Mouse (Mus musculus) gastrocnemius, adult 2 months (tissue): ENCODE data around the gene Prcp. TPM values are rescaled to one million over a fixed set of nuclear protein-coding genes. Genes with fewer than 3 reads are reported as not detected.

ENCODE experiments used
- DNase-seq: peaks from one replicate; pipeline ENCODE4 v3.0.0; 2022
- H3K27ac ChIP-seq: fragments of 200-600 bp; 2 replicates; pipeline ENCODE4 v1.8.1; 2022; ENCODE audit warnings: mild to moderate bottlenecking
- H3K4me3 ChIP-seq: fragments of 200-600 bp; 2 replicates; pipeline ENCODE4 v1.8.1; 2022; ENCODE audit warnings: mild to moderate bottlenecking, moderate library complexity
- CTCF ChIP-seq: fragments of 200-600 bp; IDR thresholded peaks from 2 replicates; pipeline ENCODE4 v1.8.1; 2022; ENCODE audit warnings: antibody characterized with exemption, mild to moderate bottlenecking, moderate library complexity
- intact Hi-C: fragments of 180-260 bp; cut with DNase I; formaldehyde crosslinking; loops from one replicate; pipeline ENCODE4 v1.15.1; 2025
- long read RNA-seq, 2 experiments: library from polyadenylated mRNA; stranded (forward); transcript quantifications; one replicate each; pipeline ENCODE4 v2.0.0; 2021
- total RNA-seq, 2 experiments: library from RNA; stranded (reverse); gene quantifications; 2 replicates each; pipeline ENCODE4 v1.2.3; 2021

Gene Prcp
- total RNA-seq, result 1 to 10 TPM; 2.9 to 3.5 TPM
- long read RNA-seq, experiment 1, transcript Prcp-201 (9 exons, 2,967 nt), result major isoform, 6 of 7 reads
- long read RNA-seq, experiment 1, partial matches to known transcripts, result 1 of 7 reads
- long read RNA-seq, experiment 1, other reads (novel, unspliced or antisense), result 0 of 7 reads
- long read RNA-seq, experiment 2, partial matches to known transcripts, result 0 of 3 reads
- long read RNA-seq, experiment 2, other reads (novel, unspliced or antisense), result 0 of 3 reads

DNA sequence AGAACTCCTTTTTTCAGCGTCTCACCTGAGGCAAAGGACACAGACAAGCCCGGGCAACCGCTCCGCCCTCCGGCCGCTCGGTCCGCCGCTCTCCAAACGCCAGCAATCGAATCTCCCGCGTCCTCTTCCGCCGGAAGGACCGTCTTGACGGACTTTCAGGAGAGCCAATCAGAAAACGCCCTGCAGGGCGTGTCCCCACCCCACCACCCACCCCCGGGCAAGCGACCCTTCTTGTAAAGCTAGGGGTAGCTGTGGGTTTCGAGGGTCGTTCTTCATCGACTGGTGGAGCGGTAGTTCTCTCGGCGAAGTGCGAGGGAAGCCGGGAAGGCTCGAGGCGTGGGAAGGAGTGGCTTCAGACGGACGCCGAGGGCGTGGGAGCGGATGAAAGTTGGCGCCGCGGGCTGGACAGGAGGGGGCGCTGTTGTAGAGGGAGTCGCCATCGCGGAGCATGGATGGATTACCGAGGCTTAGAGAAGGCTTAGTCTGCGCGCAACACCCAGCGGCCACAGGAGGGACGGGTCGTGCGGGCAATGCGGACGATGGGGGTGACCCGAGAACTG, at the start of gene Prcp, which contains the start of gene Ddias:
Prcp (plus strand) TSS at position 355 of the 560 bp plus-strand sequence.
Ddias (minus strand) TSS at position 132 of the 560 bp plus-strand sequence.
- TF ChIP-seq CTCF, result peak; percentile 99
- H3K4me3 ChIP-seq, result peak within 1 kb of the TSS; percentile 89
- peak; percentile 95 for DNase-seq
- peak within 1 kb of the TSS; percentile 97 for H3K27ac ChIP-seq
- intact Hi-C loops, result loop anchor here (5.0 kb wide), 4 partner anchors 88 to 312 kb away; partner anchors contain the start of genes Ccdc90b and Rab30

DNA sequence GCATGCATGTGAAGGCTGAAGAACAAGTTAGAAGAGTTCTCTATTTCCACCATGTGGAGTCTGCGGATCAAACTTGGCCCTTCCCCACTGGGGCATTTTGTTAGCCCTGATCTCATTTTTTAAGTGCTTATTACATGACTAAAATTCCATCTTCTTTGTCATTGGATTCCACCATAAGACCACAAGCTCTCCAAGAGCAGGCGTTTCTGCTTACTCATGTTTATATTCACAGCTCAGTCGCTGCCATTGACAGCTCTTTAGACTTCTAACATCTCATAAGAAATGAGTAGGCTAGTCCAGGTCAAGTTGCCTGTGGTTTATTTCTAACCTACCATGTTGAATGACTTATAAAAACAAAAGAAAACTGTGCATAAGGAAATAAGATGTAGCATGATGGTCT, 48.0 kb upstream of the Prcp start:
- Histone ChIP-seq H3K4me3 (no peak overlapping the region), H3K27ac (no peak overlapping the region)
- TF ChIP-seq CTCF, result no peak
- intact Hi-C loops, result loop anchor here (5.0 kb wide), 2 partner anchors 159 to 189 kb away; partner anchors contain the start of genes Ankrd42 and Pcf11
- DNase-seq, result no peak

DNA sequence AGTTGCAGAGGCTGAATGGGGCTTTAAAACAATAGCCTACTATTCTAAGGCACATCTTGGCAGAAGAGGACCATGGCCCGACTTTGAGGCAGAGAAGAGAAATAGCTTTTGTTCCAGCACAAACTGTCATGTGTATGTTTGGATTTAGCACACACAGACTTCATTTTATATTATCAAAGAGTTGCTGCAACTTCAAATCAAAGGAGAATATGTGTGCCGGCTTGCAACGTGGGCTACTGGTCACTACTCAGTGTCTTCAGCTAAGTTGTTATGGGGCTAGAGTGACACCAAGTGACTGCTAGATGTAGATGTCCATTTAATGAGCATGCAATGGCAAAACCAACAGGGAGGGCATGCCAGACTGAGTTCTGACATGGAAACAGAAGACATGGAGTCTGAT, 46.3 kb upstream of the Prcp start:
- Histone ChIP-seq H3K4me3 (no peak overlapping the region), H3K27ac (no peak overlapping the region)
- intact Hi-C loops, result loop anchor here (2.0 to 5.0 kb wide), 3 partner anchors 87 to 191 kb away; partner anchors contain the start of genes Ankrd42, Pcf11 and Rab30
- TF ChIP-seq CTCF, result peak; percentile 68
- DNase-seq, result peak; percentile 30

DNA sequence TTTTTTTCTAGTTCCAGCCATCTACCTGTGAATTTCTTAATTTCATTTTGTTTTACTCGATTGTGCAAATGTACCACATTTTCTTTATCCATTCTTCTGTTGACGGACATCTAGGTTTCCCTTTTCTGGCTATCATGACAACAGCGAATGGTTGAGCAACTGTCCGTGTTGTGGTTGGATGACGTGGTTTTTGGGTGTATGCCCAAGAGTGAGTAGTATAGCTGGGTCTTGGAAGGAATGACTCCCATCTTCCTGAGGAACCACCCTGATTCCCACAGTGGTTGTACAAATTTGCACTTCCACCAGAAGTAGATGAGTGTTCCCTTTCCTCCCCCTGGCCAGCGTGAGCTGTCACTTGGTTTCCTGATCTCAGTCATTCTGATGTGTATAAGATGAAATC, 41.9 kb upstream of the Prcp start:
- intact Hi-C loops, result no loop called here
- no peak for DNase-seq
- no peak for TF ChIP-seq CTCF
- H3K27ac ChIP-seq, result no peak overlapping the region
- no peak overlapping the region for H3K4me3 ChIP-seq

DNA sequence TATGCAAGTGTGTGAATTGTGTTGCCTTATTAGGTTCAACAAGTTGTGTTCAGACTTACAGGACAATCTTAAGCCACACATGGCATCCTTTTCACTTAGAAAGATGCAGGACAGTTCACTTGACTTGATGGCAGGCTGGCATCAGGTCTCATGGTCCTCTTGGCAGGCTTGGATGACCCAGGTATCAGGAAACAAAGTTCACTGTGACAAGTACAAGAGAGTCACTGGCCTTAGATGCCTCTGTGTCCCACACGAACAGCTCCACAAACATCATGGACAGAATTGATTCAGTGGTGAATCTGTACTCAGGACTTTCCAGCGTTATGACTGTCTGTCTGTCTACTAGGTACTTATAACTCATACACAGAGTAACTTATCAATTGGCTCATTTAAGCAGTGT, 39.9 kb upstream of the Prcp start:
- no peak for TF ChIP-seq CTCF
- no peak for DNase-seq
- Histone ChIP-seq H3K4me3 (no peak overlapping the region), H3K27ac (no peak overlapping the region)
- intact Hi-C loops, result no loop called here

DNA sequence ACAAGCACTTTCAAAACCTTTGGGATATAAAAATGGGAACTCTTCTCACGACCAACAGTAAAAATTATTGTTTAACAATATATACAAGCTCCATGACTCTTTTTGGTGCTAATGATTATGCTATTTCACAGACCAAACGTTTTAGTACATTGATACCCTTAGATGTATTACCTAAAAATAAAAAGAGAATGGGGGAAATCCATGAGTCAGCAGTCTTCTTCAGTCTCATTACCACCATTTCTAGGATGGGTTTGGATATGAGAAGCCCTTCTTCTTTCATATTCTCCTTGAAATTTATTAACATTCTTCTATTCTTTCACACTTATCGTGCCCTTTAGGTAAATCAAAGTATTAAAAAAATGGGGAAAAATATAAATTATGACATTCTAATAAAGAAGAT, 37.8 kb upstream of the Prcp start:
- Histone ChIP-seq H3K27ac (no peak overlapping the region), H3K4me3 (no peak overlapping the region)
- no peak for DNase-seq
- TF ChIP-seq CTCF, result no peak
- intact Hi-C loops, result no loop called here

DNA sequence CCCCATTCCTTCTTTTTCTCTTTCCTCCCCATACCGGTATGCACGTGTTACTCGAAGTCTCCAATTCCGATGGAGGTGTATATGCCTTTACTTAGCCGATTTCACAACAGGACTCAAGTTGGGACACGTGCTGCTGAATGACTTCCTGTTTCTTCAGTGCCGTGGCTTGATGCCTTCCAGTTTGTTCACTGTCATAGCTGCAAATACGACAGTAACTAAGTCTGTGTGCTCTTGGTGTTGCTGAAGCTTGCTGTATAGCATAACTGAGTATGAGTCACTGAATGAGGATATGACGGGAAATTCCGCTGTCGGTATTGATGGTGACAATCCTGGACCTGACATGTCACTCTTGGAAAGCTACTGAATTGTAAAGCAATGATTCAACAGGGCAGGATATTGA, 37.0 kb upstream of the Prcp start:
- TF ChIP-seq CTCF, result no peak
- no peak overlapping the region for H3K27ac ChIP-seq
- H3K4me3 ChIP-seq, result no peak overlapping the region
- intact Hi-C loops, result no loop called here
- no peak for DNase-seq

DNA sequence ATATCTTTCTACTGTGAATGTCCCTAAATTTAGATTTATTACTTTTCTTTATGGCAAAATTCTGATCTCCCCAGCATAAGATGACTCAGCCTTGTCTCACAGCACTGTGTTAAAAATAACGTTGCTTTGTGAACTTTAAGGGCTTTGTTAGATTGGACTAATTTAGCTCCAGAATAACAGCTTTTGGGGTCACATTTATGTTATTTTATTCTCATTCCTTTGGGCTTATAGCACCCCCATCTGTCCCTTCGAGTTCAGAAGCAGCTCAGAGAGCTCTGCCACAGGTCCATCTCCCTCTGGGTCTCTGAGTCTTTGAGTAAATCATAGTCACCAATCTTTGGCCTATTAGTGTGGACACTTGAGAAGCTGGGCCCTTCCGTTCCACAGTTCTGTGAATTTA, 36.4 kb upstream of the Prcp start:
- DNase-seq, result no peak
- intact Hi-C loops, result no loop called here
- no peak overlapping the region for H3K4me3 ChIP-seq
- no peak for TF ChIP-seq CTCF
- H3K27ac ChIP-seq, result no peak overlapping the region

DNA sequence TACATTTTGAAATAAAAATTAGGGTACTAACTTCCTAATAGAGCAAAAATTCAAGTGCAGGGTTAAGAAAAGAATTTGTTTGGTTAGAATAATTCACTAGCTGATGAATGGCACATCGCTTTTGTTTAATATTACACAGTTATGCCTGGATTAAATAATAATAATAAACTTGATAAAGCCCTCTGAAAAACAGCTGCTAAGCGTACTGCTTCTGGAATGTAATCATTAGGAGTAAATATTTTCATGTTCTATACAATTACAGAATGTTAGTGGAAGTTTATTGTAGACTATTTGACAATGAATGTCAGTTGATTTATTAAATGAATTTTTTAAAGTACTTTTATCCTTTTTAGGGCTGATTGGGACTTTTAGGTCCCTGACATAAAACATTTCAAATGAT, 32.0 kb upstream of the Prcp start:
- no peak overlapping the region for H3K4me3 ChIP-seq
- no peak for TF ChIP-seq CTCF
- no peak overlapping the region for H3K27ac ChIP-seq
- DNase-seq, result no peak
- intact Hi-C loops, result no loop called here

DNA sequence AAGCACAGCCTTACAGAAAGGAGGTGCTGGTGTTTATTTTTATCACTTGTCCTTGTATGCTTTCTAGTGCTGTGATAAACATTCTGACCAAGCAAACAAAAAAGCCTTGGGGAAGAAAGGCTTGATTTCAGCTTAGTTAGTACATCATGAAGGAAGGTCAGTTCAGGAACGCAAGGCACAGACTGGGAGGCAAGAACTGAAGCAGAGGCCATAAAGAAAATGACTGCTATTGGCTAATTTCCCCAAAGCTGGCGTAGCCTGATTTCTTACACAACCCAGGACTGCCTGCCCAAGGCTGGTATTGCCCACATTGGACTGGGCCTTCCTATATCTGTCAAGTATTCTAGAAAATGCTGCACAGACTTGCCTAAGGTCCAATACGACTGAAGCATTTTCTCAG, 26.0 kb upstream of the Prcp start:
- Histone ChIP-seq H3K4me3 (no peak overlapping the region), H3K27ac (no peak overlapping the region)
- no peak for TF ChIP-seq CTCF
- no peak for DNase-seq
- intact Hi-C loops, result no loop called here

DNA sequence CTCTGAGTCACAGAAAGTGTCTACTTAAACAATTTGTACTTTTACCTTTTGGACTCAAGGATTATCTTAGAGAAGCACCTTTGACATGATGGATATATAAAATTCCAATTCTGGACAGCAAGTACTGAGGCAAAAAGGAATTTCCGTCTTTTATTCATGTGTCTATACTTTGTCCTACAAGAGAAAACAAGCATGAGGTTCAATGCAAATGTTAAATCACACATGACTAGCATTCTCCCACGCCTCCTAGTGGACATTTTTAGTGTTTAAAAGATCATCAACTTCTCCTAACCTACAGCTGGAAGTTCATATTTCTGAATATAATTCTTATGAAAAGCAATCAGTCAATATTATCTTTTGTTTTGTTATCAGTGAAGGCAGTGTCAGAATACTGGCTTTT, 7.7 kb upstream of the Prcp start:
- peak; percentile 70 for TF ChIP-seq CTCF
- Histone ChIP-seq H3K4me3 (no peak overlapping the region), H3K27ac (no peak overlapping the region)
- intact Hi-C loops, result loop anchor here (2.0 kb wide), 1 partner anchor 236 kb away; no protein-coding TSS in a partner anchor
- no peak for DNase-seq

DNA sequence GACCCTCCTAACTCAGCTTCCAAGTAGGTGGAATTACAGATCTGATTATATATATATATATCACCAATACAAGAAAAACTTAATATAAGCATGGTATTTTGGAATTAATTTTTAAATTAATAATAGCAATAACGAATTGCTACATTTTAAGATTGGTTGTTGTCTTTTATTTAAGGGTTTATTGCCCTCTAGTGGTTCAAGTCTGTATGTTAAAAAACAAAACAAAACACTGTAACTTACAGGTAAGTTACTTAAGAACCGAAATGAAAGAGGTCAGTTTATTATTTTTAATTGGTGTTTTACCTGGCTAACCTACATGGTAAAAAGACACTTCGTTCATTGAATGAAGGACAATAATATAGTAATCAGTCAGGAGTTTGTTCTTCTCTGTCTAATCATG, 4.1 kb upstream of the Prcp start:
- intact Hi-C loops, result loop anchor here (5.0 kb wide), 4 partner anchors 92 to 308 kb away; partner anchors contain the start of genes Ccdc90b and Rab30
- no peak for DNase-seq
- Histone ChIP-seq H3K4me3 (no peak overlapping the region), H3K27ac (no peak overlapping the region)
- TF ChIP-seq CTCF, result peak; percentile 57

DNA sequence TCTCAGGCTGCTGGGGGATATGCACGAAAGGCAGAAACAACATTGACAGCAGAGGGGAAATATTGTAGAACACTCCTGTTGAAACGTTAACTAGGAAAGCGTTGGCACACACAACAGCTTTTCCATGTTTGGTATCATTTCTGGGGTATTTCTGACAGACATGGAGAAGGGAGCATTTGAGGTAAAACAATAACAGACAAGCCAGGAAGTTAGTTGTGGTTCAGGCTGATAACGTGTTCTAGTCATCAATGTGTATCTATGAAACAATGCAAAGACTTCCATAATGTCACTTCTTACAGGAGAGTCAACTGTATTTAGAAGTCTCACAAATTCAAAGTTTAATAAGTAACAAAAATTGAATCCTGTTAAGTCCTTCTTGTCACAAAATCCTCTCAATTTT, 2.7 kb upstream of the Prcp start:
- intact Hi-C loops, result loop anchor here (5.0 kb wide), 4 partner anchors 91 to 309 kb away; partner anchors contain the start of genes Ccdc90b and Rab30
- no peak overlapping the region for H3K4me3 ChIP-seq

More for the DNA sequence above, 2.7 kb upstream of the Prcp start:
- no peak overlapping the region for H3K27ac ChIP-seq
- DNase-seq, result no peak
- no peak for TF ChIP-seq CTCF
